Comparison of ENCODE assay signal across 8 mouse cellular contexts in genomic region chr5:110387332-110387731, GRCm38 (mm10). TPM values are rescaled to one million over a fixed set of nuclear protein-coding genes. Genes with fewer than 3 reads are reported as not detected.
DNase-seq lines count a peak whose midpoint lies in the region; ATAC-seq and TF ChIP-seq lines count a peak whose summit lies in the region.
"Had no signal": no experiment of that assay in that cellular context is flagged by ENCODE, and none has a peak within 500 bp of the region (broad histone marks: within the 10 kb centered on the region; RNA-seq: fewer than 3 reads in every experiment).

No protein-coding gene starts in this region.

- peak; percentile 32; the same call in 1 of the 2 replicates for ATAC-seq in lung, embryonic 16.5 days (ENCODE audit: low read depth)
- ATAC-seq in forebrain, embryonic 15.5 days (replicated peaks) = peak; percentile 27
- ATAC-seq in limb, embryonic 13.5 days (ENCODE audit: low FRiP score, low read depth) = 0 out of 2 replicates have a peak, but pooled peaks have one; percentile 10

- peaks cover 8% of the 10 kb centered on the region; the same call in 1 of the 2 replicates for H3K4me1 ChIP-seq in lung, embryonic 16.5 days (replicated peaks; ENCODE audit: control insufficient read depth, insufficient read depth, low read length)
- peaks cover 29% of the 10 kb centered on the region for H3K4me1 ChIP-seq in forebrain, embryonic 15.5 days
- peaks cover 33% of the 10 kb centered on the region for H3K4me1 ChIP-seq in limb, embryonic 13.5 days
- H3K4me1 ChIP-seq in small intestine, adult 2 months (ENCODE audit: control insufficient read depth, insufficient read depth, insufficient read length, low read length) = peaks cover 6% of the 10 kb centered on the region; the same call in 1 of the 2 replicates

- H3K9ac ChIP-seq in lung, embryonic 16.5 days (ENCODE audit: low read length) = peak overlapping the region; percentile 67
- peak overlapping the region; percentile 79 for H3K9ac ChIP-seq in forebrain, embryonic 15.5 days (replicated peaks)
- H3K9ac ChIP-seq in limb, embryonic 13.5 days = peak overlapping the region; percentile 83

- H3K27me3 ChIP-seq in lung, embryonic 16.5 days (ENCODE audit: control insufficient read depth, insufficient read depth, low read depth, low read length) = no peaks in the 10 kb centered on the region
- no peaks in the 10 kb centered on the region for H3K27me3 ChIP-seq in forebrain, embryonic 15.5 days
- H3K27me3 ChIP-seq in limb, embryonic 13.5 days = no peaks in the 10 kb centered on the region
- H3K27me3 ChIP-seq in small intestine, adult 2 months (ENCODE audit: control insufficient read depth, insufficient read depth, low read length) = no peaks in the 10 kb centered on the region

- no peaks in the 10 kb centered on the region for H3K9me3 ChIP-seq in lung, embryonic 16.5 days (ENCODE audit: control insufficient read depth, low read length)
- H3K9me3 ChIP-seq in forebrain, embryonic 15.5 days = no peaks in the 10 kb centered on the region
- H3K9me3 ChIP-seq in limb, embryonic 13.5 days = no peaks in the 10 kb centered on the region

- 15% methylated on average over 8 of the region's 8 CpGs for WGBS in lung, embryonic 16.5 days
- WGBS in forebrain, embryonic 15.5 days = 10% methylated on average over 8 of the region's 8 CpGs
- 12% methylated on average over 8 of the region's 8 CpGs for WGBS in limb, embryonic 13.5 days
- WGBS in small intestine, adult 2 months = 40% methylated on average over 8 of the region's 8 CpGs

- H3K4me2 ChIP-seq in lung, embryonic 16.5 days (ENCODE audit: low read depth, low read length) = peak overlapping the region; percentile 81
- peak overlapping the region; percentile 48 for H3K4me2 ChIP-seq in forebrain, embryonic 15.5 days (replicated peaks)
- peak overlapping the region; percentile 74 for H3K4me2 ChIP-seq in limb, embryonic 13.5 days (replicated peaks)

- peak overlapping the region; percentile 68 for H3K4me3 ChIP-seq in lung, embryonic 16.5 days (ENCODE audit: low read length)
- H3K4me3 ChIP-seq in forebrain, embryonic 15.5 days = peak overlapping the region; percentile 80
- peak overlapping the region; percentile 82 for H3K4me3 ChIP-seq in limb, embryonic 13.5 days
- H3K4me3 ChIP-seq in small intestine, adult 2 months (ENCODE audit: low read depth, low read length) = peak overlapping the region; percentile 86

- no peak for DNase-seq in lung, postnatal 36 days
- no peak for DNase-seq in urinary bladder, adult 2 months (ENCODE audit: low spot score)
- DNase-seq in left cerebral cortex, adult 11 months (ENCODE audit: low spot score) = no peak

- TF ChIP-seq CTCF in small intestine, adult 2 months (IDR thresholded peaks at IDR 0.05; ENCODE audit: extremely low read depth, insufficient read length, insufficient replicate concordance, low read depth, low read length) = no peak

- no peak for TF ChIP-seq POLR2A in small intestine, adult 2 months (IDR thresholded peaks at IDR 0.05; ENCODE audit: low read depth, low read length)

- H3K27ac ChIP-seq in lung, embryonic 16.5 days (ENCODE audit: low read length) = no peak overlapping the region
- H3K27ac ChIP-seq in forebrain, embryonic 15.5 days (replicated peaks) = 0 out of 2 replicates have a peak overlapping the region, but pooled peaks have one; percentile 5
- H3K27ac ChIP-seq in limb, embryonic 13.5 days = 0 out of 2 replicates have a peak overlapping the region, but pooled peaks have one; percentile 61
- no peak overlapping the region for H3K27ac ChIP-seq in small intestine, adult 2 months (ENCODE audit: insufficient read depth, low read depth, low read length)
- H3K27ac ChIP-seq: macrophage had no signal

- no peaks in the 10 kb centered on the region for H3K36me3 ChIP-seq in lung, embryonic 16.5 days (ENCODE audit: control insufficient read depth, insufficient read depth, low read length)
- H3K36me3 ChIP-seq in forebrain, embryonic 15.5 days = no peaks in the 10 kb centered on the region
- H3K36me3 ChIP-seq in limb, embryonic 13.5 days = peaks cover 2% of the 10 kb centered on the region; the same call in 1 of the 2 replicates
- H3K36me3 ChIP-seq in small intestine, adult 2 months (ENCODE audit: control insufficient read depth, insufficient read depth, low read length) = no peaks in the 10 kb centered on the region

RNA-seq across cellular contexts. Expression of gene Lrcol1, which starts 42.8 kb away (rescaled TPM):
- 1.9 and 2.9 TPM in 2 replicates for polyA plus RNA-seq in lung, embryonic 16.5 days (2015; fragmentation: Nextera tagmentation; extraction: Ambion mirVana)
- polyA plus RNA-seq in forebrain, embryonic 15.5 days (2015; fragmentation: Nextera tagmentation; extraction: Ambion mirVana) = not detected in 2 replicates
- polyA plus RNA-seq in limb, embryonic 13.5 days (2015; fragmentation: Nextera tagmentation; extraction: Ambion mirVana) = not detected in 2 replicates
- not detected in 2 replicates for polyA plus RNA-seq in small intestine, adult 2 months (2012; rRNA removed)
- polyA plus RNA-seq in urinary bladder, adult 2 months (2012; rRNA removed) = not detected in 2 replicates
- polyA plus RNA-seq: macrophage had no signal

RNA-seq across cellular contexts. Expression of gene P2rx2, which starts 44.3 kb away (rescaled TPM):
- 15.5 and 17.2 TPM in 2 replicates for polyA plus RNA-seq in lung, embryonic 16.5 days (2015; fragmentation: Nextera tagmentation; extraction: Ambion mirVana)
- 5.7 and 6.8 TPM in 2 replicates for polyA plus RNA-seq in forebrain, embryonic 15.5 days (2015; fragmentation: Nextera tagmentation; extraction: Ambion mirVana)
- polyA plus RNA-seq in limb, embryonic 13.5 days (2015; fragmentation: Nextera tagmentation; extraction: Ambion mirVana) = 0.92 TPM in 2 replicates
- 1.2 and 2.3 TPM in 2 replicates for polyA plus RNA-seq in small intestine, adult 2 months (2012; rRNA removed)
- 1.7 and 1.8 TPM in 2 replicates for polyA plus RNA-seq in urinary bladder, adult 2 months (2012; rRNA removed)
- polyA plus RNA-seq: macrophage had no signal

Comparison
In these comparisons a context has a peak if more than half of its experiments do, and no peak if none do; other contexts are left out.
1. H3K27ac ChIP-seq: peak in forebrain, embryonic 15.5 days (single experiment) and limb, embryonic 13.5 days (single experiment); none in lung, embryonic 16.5 days (single experiment) and small intestine, adult 2 months (single experiment).
2. Peak in every context shown above with its lines, with median percentiles within 50 percentile points of each other: ATAC-seq, H3K4me2 ChIP-seq, H3K4me3 ChIP-seq and H3K9ac ChIP-seq.